Mouse (Mus musculus) lung, embryonic 14.5 days (tissue): Measurements from ENCODE around the gene Bbs1. TPM values are rescaled to one million over a fixed set of nuclear protein-coding genes. Genes with fewer than 3 reads are reported as not detected.

Experiments used
- ATAC-seq: fragments of 200-750 bp; cut with Nextera tagmentation; 2 replicates; pipeline ENCODE4 v1.8.0; 2017; ENCODE audit warnings: mild to moderate bottlenecking, moderate TSS enrichment, moderate library complexity; ENCODE audit not compliant: insufficient read depth
- DNase-seq: peaks from one replicate; pipeline ENCODE4 v3.0.0-alpha.2; 2015
- H3K27ac ChIP-seq: fragments of 300-500 bp; sonication (generic); 2 replicates; pipeline ENCODE4 v1.5.1; 2014; ENCODE audit warnings: low read depth, mild to moderate bottlenecking, moderate library complexity
- H3K27me3 ChIP-seq: fragments of 300-500 bp; sonication (generic); 2 replicates; pipeline ENCODE4 v1.6.1; 2014; ENCODE audit warnings: low read length, control low read depth; ENCODE audit not compliant: insufficient read depth
- H3K36me3 ChIP-seq: fragments of 300-500 bp; sonication (generic); 2 replicates; pipeline ENCODE4 v1.6.1; 2014; ENCODE audit warnings: control low read depth; ENCODE audit not compliant: insufficient read depth
- H3K4me1 ChIP-seq: fragments of 300-500 bp; sonication (generic); 2 replicates; pipeline ENCODE4 v1.6.1; 2014; ENCODE audit warnings: antibody characterized with exemption, control low read depth; ENCODE audit not compliant: insufficient read depth
- H3K4me2 ChIP-seq: fragments of 300-500 bp; sonication (generic); 2 replicates; pipeline ENCODE4 v1.6.1; 2014; ENCODE audit warnings: mild to moderate bottlenecking
- H3K4me3 ChIP-seq: fragments of 300-500 bp; sonication (generic); 2 replicates; pipeline ENCODE4 v1.5.1; 2014; ENCODE audit warnings: low read depth, low read length
- H3K9ac ChIP-seq: fragments of 300-500 bp; sonication (generic); 2 replicates; pipeline ENCODE4 v1.6.1; 2014
- H3K9me3 ChIP-seq: fragments of 300-500 bp; sonication (generic); 2 replicates; pipeline ENCODE4 v1.6.1; 2016; ENCODE audit warnings: low read depth, low read length, control low read depth
- CTCF ChIP-seq: IDR thresholded peaks from 2 replicates; pipeline ENCODE4 v1.5.1; 2016; ENCODE audit warnings: antibody characterized with exemption, low read depth
- WGBS: fragments of 180-500 bp; shearing (Covaris S2); extraction: QIAGEN DNeasy Blood & Tissue Kit; methylation state at CpG from one replicate; pipeline ENCODE4 v1.1.7; 2014; 5-methylcytosine and 5-hydroxymethylcytosine counted together
- polyA plus RNA-seq: library from polyadenylated mRNA; unstranded; fragments of >200 nt; fragmentation: Nextera tagmentation; extraction: Ambion mirVana; gene quantifications from 2 replicates; pipeline ENCODE4 v1.2.1, GENCODE M21; 2014

The Bbs1 gene
- polyA plus RNA-seq, 1 experiment from 2014 or later: 8.0 TPM

DNA sequence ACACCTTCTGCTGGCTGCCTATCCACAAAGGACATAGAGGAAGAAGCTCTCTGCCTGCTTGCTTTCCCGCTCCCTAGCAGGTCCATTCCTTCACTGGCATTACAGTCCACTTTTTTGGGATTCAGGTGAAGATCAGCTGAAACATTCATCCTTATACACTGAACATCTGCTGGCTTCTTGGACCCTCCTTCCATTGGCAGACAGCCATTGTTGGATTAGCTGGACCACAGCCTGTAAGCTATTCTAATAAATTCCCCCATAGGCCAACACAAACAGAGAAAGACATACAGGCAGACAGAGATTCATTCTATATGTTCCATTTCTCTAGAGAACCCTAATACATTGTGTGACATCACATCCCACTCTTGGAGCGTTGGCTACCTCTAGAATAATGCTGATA is 30.5 kb upstream of the Bbs1 start:
- no peak overlapping the region for H3K9ac ChIP-seq
- H3K27me3 ChIP-seq: no peaks in the 10 kb centered on the region
- TF ChIP-seq CTCF: no peak
- no peak for ATAC-seq
- H3K4me1 ChIP-seq: no peaks in the 10 kb centered on the region
- H3K4me2 ChIP-seq: no peak overlapping the region
- no peak overlapping the region for H3K27ac ChIP-seq
- no peaks in the 10 kb centered on the region for H3K9me3 ChIP-seq
- DNase-seq: no peak
- 64% methylated on average over 2 of the region's 2 CpGs for WGBS
- no peak overlapping the region for H3K4me3 ChIP-seq
- no peaks in the 10 kb centered on the region for H3K36me3 ChIP-seq

- ATAC-seq (no peak), DNase-seq (peak; percentile 11)
- Histone ChIP-seq H3K4me2 (peak overlapping the region; percentile 83), H3K4me1 (peaks cover 9% of the 10 kb centered on the region), H3K36me3 (peaks cover 10% of the 10 kb centered on the region), H3K27ac (peak overlapping the region; percentile 77), H3K4me3 (peak overlapping the region; percentile 62), H3K9me3 (no peaks in the 10 kb centered on the region), H3K9ac (peak overlapping the region; percentile 64), H3K27me3 (no peaks in the 10 kb centered on the region)
- WGBS: 56% methylated on average over 5 of the region's 5 CpGs
- no peak for TF ChIP-seq CTCF
These were observed 22.4 kb upstream of the Bbs1 start for GRCm38 (mm10) chr19:4928781-4929180.

DNA sequence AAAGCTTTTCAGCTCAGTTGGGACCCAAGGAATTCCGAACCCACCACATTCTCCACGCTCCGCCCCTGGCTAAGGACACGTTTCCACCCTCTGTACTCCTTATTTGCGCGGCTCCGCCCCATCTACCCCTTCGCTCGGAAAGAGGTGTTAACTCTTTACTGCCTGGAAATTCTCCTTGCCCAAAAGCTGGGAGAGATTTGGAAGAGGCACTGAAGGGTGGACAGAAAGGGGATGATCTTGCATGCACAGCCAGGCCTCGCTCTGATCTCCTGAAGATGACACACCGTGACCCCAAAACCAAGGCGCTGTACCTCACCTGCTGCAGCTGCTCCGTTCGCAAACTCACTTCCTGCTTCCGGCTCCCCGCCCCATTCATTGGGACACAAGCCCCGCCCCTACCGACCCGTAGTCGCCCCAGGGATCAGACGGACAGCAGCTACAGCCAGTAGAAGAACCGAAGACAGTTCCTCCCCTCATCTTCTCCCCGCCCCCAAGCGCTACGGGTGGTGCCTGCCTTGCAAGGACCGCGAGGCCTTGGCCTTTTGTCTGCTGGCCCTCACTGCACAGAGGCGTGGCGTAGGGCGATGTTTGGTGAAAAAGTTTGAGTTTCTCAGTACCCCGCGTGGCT is 21.6 kb upstream of the Bbs1 start, which contains the start of gene Dpp3:
Gene Dpp3 (minus strand): TSS at position 384 of the 628 bp plus-strand sequence.
- DNase-seq (peak; percentile 99), ATAC-seq (peak; percentile 99)
- no peak for TF ChIP-seq CTCF
- H3K9me3 ChIP-seq: no peaks in the 10 kb centered on the region
- WGBS: under 1% methylated on average over 32 of the region's 32 CpGs
- H3K27me3 ChIP-seq: no peaks in the 10 kb centered on the region
- H3K4me1 ChIP-seq: peaks cover 9% of the 10 kb centered on the region
- peaks cover 18% of the 10 kb centered on the region for H3K36me3 ChIP-seq
- peak within 1 kb of the TSS; percentile 64 for H3K9ac ChIP-seq
- peak within 1 kb of the TSS; percentile 83 for H3K4me2 ChIP-seq
- peak within 1 kb of the TSS; percentile 62 for H3K4me3 ChIP-seq
- H3K27ac ChIP-seq: peak within 1 kb of the TSS; percentile 77

GRCm38 (mm10) chr19:4925121-4925860 is 18.9 kb upstream of the Bbs1 start:
- no peak for TF ChIP-seq CTCF
- WGBS: 95% methylated on average over 11 of the region's 11 CpGs

DNA sequence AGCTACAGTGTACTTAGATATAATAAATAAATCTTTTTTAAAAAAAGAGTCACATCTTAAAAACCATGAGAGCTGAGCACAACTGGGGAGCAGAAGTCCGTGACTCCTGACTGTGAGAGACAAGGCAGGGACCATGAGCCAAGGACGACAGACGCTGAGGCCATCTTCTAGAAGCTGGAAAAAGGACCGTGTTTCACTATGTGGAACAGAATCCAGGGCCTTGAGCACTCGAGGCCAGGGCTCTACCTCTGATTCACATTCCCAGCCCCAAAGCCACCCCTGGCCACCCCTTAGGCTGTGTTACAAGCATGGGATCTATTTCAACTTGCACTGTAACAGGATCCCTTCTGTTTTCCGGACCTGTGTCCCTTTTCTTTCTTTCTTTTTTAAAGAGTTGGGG is 13.2 kb upstream of the Bbs1 start:
- WGBS: 78% methylated on average over 6 of the region's 6 CpGs

More at GRCm38 (mm10) chr19:4925121-4925860, 18.9 kb upstream of the Bbs1 start:
- DNase-seq: no peak
- ATAC-seq: no peak
- Histone ChIP-seq H3K27ac (no peak overlapping the region), H3K9me3 (no peaks in the 10 kb centered on the region), H3K36me3 (peaks cover 45% of the 10 kb centered on the region), H3K4me2 (no peak overlapping the region), H3K4me3 (no peak overlapping the region), H3K9ac (no peak overlapping the region), H3K4me1 (peaks cover 9% of the 10 kb centered on the region), H3K27me3 (no peaks in the 10 kb centered on the region)

GRCm38 (mm10) chr19:4916827-4917226 is 10.4 kb upstream of the Bbs1 start:
- ATAC-seq: no peak
- TF ChIP-seq CTCF: no peak
- DNase-seq: no peak
- no peaks in the 10 kb centered on the region for H3K4me1 ChIP-seq
- H3K36me3 ChIP-seq: peaks cover 98% of the 10 kb centered on the region
- H3K27ac ChIP-seq: no peak overlapping the region
- H3K4me3 ChIP-seq: no peak overlapping the region
- no peak overlapping the region for H3K9ac ChIP-seq
- no peaks in the 10 kb centered on the region for H3K9me3 ChIP-seq
- no peak overlapping the region for H3K4me2 ChIP-seq
- no peaks in the 10 kb centered on the region for H3K27me3 ChIP-seq
- WGBS: 76% methylated on average over 10 of the region's 10 CpGs

More for the DNA sequence above, 13.2 kb upstream of the Bbs1 start:
- H3K27ac ChIP-seq: no peak overlapping the region
- ATAC-seq (no peak), DNase-seq (no peak)
- no peak overlapping the region for H3K9ac ChIP-seq
- H3K27me3 ChIP-seq: no peaks in the 10 kb centered on the region
- TF ChIP-seq CTCF: no peak
- H3K36me3 ChIP-seq: peaks cover 98% of the 10 kb centered on the region
- H3K4me1 ChIP-seq: no peaks in the 10 kb centered on the region
- H3K9me3 ChIP-seq: no peaks in the 10 kb centered on the region
- no peak overlapping the region for H3K4me2 ChIP-seq
- no peak overlapping the region for H3K4me3 ChIP-seq

DNA sequence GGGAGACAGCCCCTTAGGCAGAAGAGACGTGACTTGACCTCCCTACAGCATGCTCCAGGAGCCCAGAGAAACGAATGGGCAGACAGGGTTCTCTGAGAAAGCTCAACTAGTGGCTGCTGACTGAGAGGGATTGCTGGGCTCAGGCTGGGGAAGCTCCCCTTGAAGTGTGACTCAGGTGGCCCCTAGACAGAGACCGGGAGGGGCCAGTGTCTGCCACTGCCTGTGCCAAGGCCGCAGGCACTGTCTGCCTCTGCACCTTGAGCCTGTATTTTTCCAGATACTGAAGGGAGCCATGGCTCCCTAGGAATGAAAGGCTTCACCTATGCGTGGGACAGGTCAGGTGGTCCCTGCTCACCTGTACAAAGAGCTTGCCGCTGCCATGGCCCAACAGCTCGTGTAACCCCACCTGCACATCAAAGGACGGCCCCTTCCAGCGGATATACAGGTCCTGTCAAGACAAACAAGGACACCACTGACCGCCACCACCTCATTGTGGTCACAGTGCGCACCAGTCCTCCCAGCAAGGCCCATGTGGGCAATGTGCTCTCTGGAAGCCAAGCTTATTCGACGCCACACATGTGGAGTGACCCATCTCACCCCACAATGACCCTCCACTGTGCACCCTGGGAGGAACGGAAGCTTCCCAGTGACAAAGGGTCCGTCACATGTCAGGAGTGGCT is 9.6 kb upstream of the Bbs1 start:
- no peak for ATAC-seq
- no peaks in the 10 kb centered on the region for H3K27me3 ChIP-seq
- TF ChIP-seq CTCF: no peak
- H3K4me2 ChIP-seq: no peak overlapping the region
- H3K4me3 ChIP-seq: no peak overlapping the region
- DNase-seq: no peak
- no peak overlapping the region for H3K27ac ChIP-seq
- no peaks in the 10 kb centered on the region for H3K4me1 ChIP-seq
- H3K36me3 ChIP-seq: peaks cover 98% of the 10 kb centered on the region
- 91% methylated on average over 15 of the region's 15 CpGs for WGBS
- no peaks in the 10 kb centered on the region for H3K9me3 ChIP-seq
- no peak overlapping the region for H3K9ac ChIP-seq
